Mouse (Mus musculus) left cerebral cortex, postnatal 4 days (tissue): ENCODE results near the gene Lmntd2. TPM values are rescaled to one million over a fixed set of nuclear protein-coding genes. Genes with fewer than 3 reads are reported as not detected.

Source experiments
- microRNA-seq: library from miRNA; unstranded; fragments of <30 nt; microRNA quantifications from one replicate; pipeline ENCODE4 v1.2.0, GENCODE M21; 2022
- total RNA-seq, 2 experiments: library from RNA; stranded (reverse); gene quantifications; 2 replicates each; pipeline ENCODE4 v1.2.3; 2021

Lmntd2 gene
- total RNA-seq, 2 experiments from 2014 or later, result 0.18 TPM; not detected in 1

Small RNA genes within 50 kb of the gene (microRNA-seq; reads per million reads assigned to microRNA genes)
- 251 reads per million, percentile 60 among the genes with 10 or more reads in this experiment for gene Mir210

Other genes with a start within 250 kb of the Lmntd2 start
- 1 to 10 TPM; 2.8 to 5.4 TPM for gene Ifitm1, start 246.9 kb downstream of the Lmntd2 start, total RNA-seq
- 10 to 100 TPM in 1 of 2 experiments, 1 to 10 TPM in 1; 8.9 to 12.8 TPM for gene Ifitm3, start 203.3 kb downstream of the Lmntd2 start, total RNA-seq
- gene Ifitm6, start 196.2 kb downstream of the Lmntd2 start, total RNA-seq, result not detected
- gene Gm17387, start 184.9 kb downstream of the Lmntd2 start, total RNA-seq, result not detected
- gene B4galnt4, start 153.0 kb downstream of the Lmntd2 start, total RNA-seq, result 100 to 1,000 TPM; 132 to 150 TPM
- not detected for gene Pkp3, start 135.9 kb downstream of the Lmntd2 start, total RNA-seq
- gene Sigirr, start 113.5 kb downstream of the Lmntd2 start, total RNA-seq, result 1 to 10 TPM; 2.8 to 2.9 TPM
- not detected for gene Ano9, start 96.3 kb downstream of the Lmntd2 start, total RNA-seq
- 10 to 100 TPM; 50.1 to 53.9 TPM for gene Ptdss2, start 91.7 kb downstream of the Lmntd2 start, total RNA-seq
- gene Rnh1, start 41.2 kb downstream of the Lmntd2 start, total RNA-seq, result 10 to 100 TPM; 20.1 to 25.3 TPM
- 100 to 1,000 TPM; 194 to 211 TPM for gene Hras, start 20.1 kb downstream of the Lmntd2 start, total RNA-seq
- gene Lrrc56, start 19.9 kb downstream of the Lmntd2 start, total RNA-seq, result 1 to 10 TPM; 6.2 to 7.4 TPM
- gene Rassf7, start 1.8 kb upstream of the Lmntd2 start, total RNA-seq, result 1 to 10 TPM; 3.8 to 4.7 TPM
- gene Phrf1, start 14.7 kb upstream of the Lmntd2 start, total RNA-seq, result 10 to 100 TPM; 81.2 to 89.1 TPM
- gene Irf7, start 52.4 kb upstream of the Lmntd2 start, total RNA-seq, result 1 to 10 TPM in 1 of 2 experiments, under 1 TPM in 1; 0.28 to 1.1 TPM
- gene Cdhr5, start 62.7 kb upstream of the Lmntd2 start, total RNA-seq, result not detected
- under 1 TPM; 0.62 to 0.86 TPM for gene Sct, start 65.1 kb upstream of the Lmntd2 start, total RNA-seq
- gene Drd4, start 77.9 kb upstream of the Lmntd2 start, total RNA-seq, result under 1 TPM; 0.48 to 0.54 TPM
- gene Deaf1, start 113.6 kb upstream of the Lmntd2 start, total RNA-seq, result 100 to 1,000 TPM; 246 to 267 TPM
- gene Tmem80, start 113.7 kb upstream of the Lmntd2 start, total RNA-seq, result 10 to 100 TPM; 21.1 to 21.9 TPM
- under 1 TPM; 0.86 to 0.97 TPM for gene Eps8l2, start 124.8 kb upstream of the Lmntd2 start, total RNA-seq
- 100 to 1,000 TPM; 146 to 152 TPM for gene Taldo1, start 178.1 kb upstream of the Lmntd2 start, total RNA-seq
- 10 to 100 TPM; 43.1 to 44.6 TPM for gene Gatd1, start 200.1 kb upstream of the Lmntd2 start, total RNA-seq
- gene Cend1, start 215.4 kb upstream of the Lmntd2 start, total RNA-seq, result 100 to 1,000 TPM; 111 to 122 TPM
- 100 to 1,000 TPM; 196 to 217 TPM for gene Slc25a22, start 223.8 kb upstream of the Lmntd2 start, total RNA-seq
- 1 to 10 TPM; 5.5 to 6.6 TPM for gene Pidd1, start 229.9 kb upstream of the Lmntd2 start, total RNA-seq
- 100 to 1,000 TPM; 894 to 998 TPM for gene Rplp2, start 233.3 kb upstream of the Lmntd2 start, total RNA-seq
- gene Pnpla2, start 241.1 kb upstream of the Lmntd2 start, total RNA-seq, result 10 to 100 TPM; 13.9 to 16.0 TPM
- gene Cracr2b, start 247.0 kb upstream of the Lmntd2 start, total RNA-seq, result 1 to 10 TPM; 4.4 to 4.9 TPM